13 mouse cellular contexts compared by ENCODE assay signal in genomic region chr13:44546289-44546688, GRCm38 (mm10).
"Had no signal": no experiment of that assay in that cellular context is flagged by ENCODE, and none has a peak within 500 bp of the region (broad histone marks: within the 10 kb centered on the region; RNA-seq: fewer than 3 reads in every experiment).

No protein-coding gene starts in this region.

- H3K4me1 ChIP-seq: neural tube, embryonic 13.5 days; neural tube, embryonic 15.5 days; stomach, embryonic 15.5 days had no signal

- DNase-seq: retina, postnatal 1 day; right cerebral cortex, adult 18-20 months; right cerebral cortex, postnatal 14 days; right cerebral cortex, postnatal 25 days; right cerebral cortex, postnatal 4 days; spleen, adult 18-20 months; thymus, adult 18-20 months; thymus, adult 2 months; thymus, postnatal 36 days had no signal

- H3K4me3 ChIP-seq: neural tube, embryonic 13.5 days; neural tube, embryonic 15.5 days; stomach, embryonic 15.5 days had no signal

- H3K9me3 ChIP-seq: neural tube, embryonic 13.5 days; neural tube, embryonic 15.5 days; stomach, embryonic 15.5 days had no signal

- H3K36me3 ChIP-seq: neural tube, embryonic 13.5 days; neural tube, embryonic 15.5 days; stomach, embryonic 15.5 days had no signal

- H3K9ac ChIP-seq: neural tube, embryonic 13.5 days; neural tube, embryonic 15.5 days; stomach, embryonic 15.5 days had no signal

- H3K27ac ChIP-seq: neural tube, embryonic 13.5 days; neural tube, embryonic 15.5 days; stomach, embryonic 15.5 days; stomach, postnatal 0 days had no signal

- H3K4me2 ChIP-seq: neural tube, embryonic 13.5 days; neural tube, embryonic 15.5 days; stomach, embryonic 15.5 days had no signal

- H3K27me3 ChIP-seq: neural tube, embryonic 13.5 days; neural tube, embryonic 15.5 days; stomach, embryonic 15.5 days had no signal
